Mouse (Mus musculus) myocyte (in vitro differentiated cells): ENCODE data around the gene Fkbp9.

ENCODE experiments used
- CEBPB ChIP-seq: IDR thresholded peaks from 2 replicates; pipeline ENCODE4 v1.6.1; 2011; ENCODE audit warnings: mild to moderate bottlenecking, moderate library complexity; ENCODE audit not compliant: poor library complexity, insufficient read depth, severe bottlenecking
- E2F4 ChIP-seq: IDR thresholded peaks from one replicate; pipeline ENCODE4 v1.6.1; 2011; ENCODE audit warnings: mild to moderate bottlenecking, control low read depth, moderate library complexity; ENCODE audit not compliant: insufficient read depth
- MAX ChIP-seq: IDR thresholded peaks from one replicate; pipeline ENCODE4 v1.6.1; 2011; ENCODE audit warnings: low read depth, mild to moderate bottlenecking, control low read depth
- MYOG ChIP-seq, 3 experiments: IDR thresholded peaks; one replicate each; pipeline ENCODE4 v1.6.1; 2011; ENCODE audit warnings: control low read depth in 2 of 3, low read depth in 2 of 3, mild to moderate bottlenecking in 2 of 3; ENCODE audit not compliant: insufficient read length in 2 of 3, control insufficient read depth in 1 of 3, insufficient read depth in 1 of 3
- POLR2A ChIP-seq: IDR thresholded peaks from one replicate; pipeline ENCODE4 v1.6.1; 2011; ENCODE audit warnings: low read depth, mild to moderate bottlenecking, control low read depth, moderate library complexity; ENCODE audit not compliant: insufficient read length
- POLR2AphosphoS2 ChIP-seq: IDR thresholded peaks from one replicate; pipeline ENCODE4 v1.6.1; 2011; ENCODE audit warnings: low read depth, control low read depth; ENCODE audit not compliant: insufficient read length
- TCF12 ChIP-seq: IDR thresholded peaks from one replicate; pipeline ENCODE4 v1.6.1; 2011; ENCODE audit warnings: mild to moderate bottlenecking, control low read depth; ENCODE audit not compliant: poor library complexity, insufficient read depth, severe bottlenecking
- USF1 ChIP-seq: IDR thresholded peaks from one replicate; pipeline ENCODE4 v1.6.1; 2011; ENCODE audit warnings: low read depth, mild to moderate bottlenecking, control low read depth, moderate library complexity

DNA sequence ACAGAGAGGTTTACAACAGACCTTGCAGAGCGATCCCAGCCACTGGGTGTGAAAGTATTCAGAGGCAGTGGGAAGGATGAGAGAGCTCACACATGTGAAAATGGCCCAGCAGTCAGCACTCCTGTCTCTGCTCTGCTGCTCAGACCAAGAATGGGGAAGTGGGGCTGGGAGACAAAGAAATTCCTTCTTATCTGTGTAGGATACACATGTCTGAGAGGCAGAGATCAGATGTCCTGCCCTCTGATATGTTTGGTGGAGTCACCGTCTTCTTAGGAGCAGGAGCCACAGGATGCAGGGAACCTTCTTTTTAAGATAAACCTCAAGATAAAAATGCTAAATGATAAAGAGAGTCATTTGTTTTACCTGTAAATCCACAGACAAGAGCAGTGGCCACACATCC lies 38.2 kb downstream of the Fkbp9 start:
- TF ChIP-seq TCF12, result no peak
- TF ChIP-seq POLR2A, result no peak
- TF ChIP-seq MAX, result no peak
- no peak for TF ChIP-seq E2F4
- TF ChIP-seq USF1, result no peak
- TF ChIP-seq POLR2AphosphoS2, result no peak
- TF ChIP-seq MYOG (IDR thresholded peaks at IDR 0.05; ENCODE audit: control insufficient read depth in 1 of 3, insufficient read depth in 1 of 3, insufficient read length in 2 of 3, low read depth in 2 of 3), result no peak
- TF ChIP-seq CEBPB, result no peak
